Mouse (Mus musculus) kidney, embryonic 16.5 days (tissue): ENCODE results near the gene Ube2s. TPM values are rescaled to one million over a fixed set of nuclear protein-coding genes. Genes with fewer than 3 reads are reported as not detected.
"Not testable (repeated sequence)": the region's sequence is repeated elsewhere in the genome, so short reads cannot be mapped to it uniquely, and the experiment has no call there.

Experiments
- ATAC-seq: fragments of 200-750 bp; cut with Nextera tagmentation; 2 replicates; pipeline ENCODE4 v1.8.0; 2017; ENCODE audit warnings: moderate TSS enrichment; ENCODE audit not compliant: low FRiP score, low TSS enrichment
- H3K27ac ChIP-seq: fragments of 300-500 bp; sonication (generic); 2 replicates; pipeline ENCODE4 v1.5.1; 2014; ENCODE audit warnings: low read length
- H3K27me3 ChIP-seq: fragments of 300-500 bp; sonication (generic); 2 replicates; pipeline ENCODE4 v1.6.1; 2014; ENCODE audit warnings: low read length, control low read depth, mixed read lengths; ENCODE audit not compliant: insufficient read depth
- H3K36me3 ChIP-seq: fragments of 300-500 bp; sonication (generic); 2 replicates; pipeline ENCODE4 v1.6.1; 2014; ENCODE audit warnings: low read length, control low read depth, mixed read lengths; ENCODE audit not compliant: insufficient read depth
- H3K4me1 ChIP-seq: fragments of 300-500 bp; sonication (generic); 2 replicates; pipeline ENCODE4 v1.6.1; 2014; ENCODE audit warnings: low read length, control low read depth, mixed read lengths; ENCODE audit not compliant: insufficient read depth
- H3K4me2 ChIP-seq: fragments of 300-500 bp; sonication (generic); replicated peaks from 2 replicates; pipeline ENCODE4 v1.6.1; 2014; ENCODE audit warnings: low read depth, low read length
- H3K4me3 ChIP-seq: fragments of 300-500 bp; sonication (generic); 2 replicates; pipeline ENCODE4 v1.5.1; 2014; ENCODE audit warnings: mild to moderate bottlenecking, low read length
- H3K9ac ChIP-seq: fragments of 300-500 bp; sonication (generic); replicated peaks from 2 replicates; pipeline ENCODE4 v1.6.1; 2014; ENCODE audit warnings: low read length
- H3K9me3 ChIP-seq: fragments of 300-500 bp; sonication (generic); 2 replicates; pipeline ENCODE4 v1.6.1; 2016; ENCODE audit warnings: low read length, control low read depth
- WGBS: fragments of 180-500 bp; shearing (Covaris S2); extraction: QIAGEN DNeasy Blood & Tissue Kit; methylation state at CpG from one replicate; pipeline ENCODE4 v1.1.7; 2014; 5-methylcytosine and 5-hydroxymethylcytosine counted together
- polyA plus RNA-seq: library from polyadenylated mRNA; unstranded; fragments of >200 nt; fragmentation: Nextera tagmentation; extraction: Ambion mirVana; gene quantifications from 2 replicates; pipeline ENCODE4 v1.2.1, GENCODE M21; 2015

The Ube2s gene
- polyA plus RNA-seq, 1 experiment from 2014 or later = 360 TPM

GRCm38 (mm10) chr7:4822162-4822907 lies 9.9 kb upstream of the Ube2s start:
- H3K4me3 ChIP-seq = no peak overlapping the region
- H3K4me1 ChIP-seq = peaks cover 12% of the 10 kb centered on the region
- H3K36me3 ChIP-seq = no peaks in the 10 kb centered on the region
- H3K4me2 ChIP-seq = no peak overlapping the region
- 60% methylated on average over 6 of the region's 6 CpGs for WGBS
- peak; percentile 71 for ATAC-seq
- H3K9me3 ChIP-seq = no peaks in the 10 kb centered on the region
- peak overlapping the region; percentile 43 for H3K27ac ChIP-seq
- H3K27me3 ChIP-seq = no peaks in the 10 kb centered on the region
- no peak overlapping the region for H3K9ac ChIP-seq

GRCm38 (mm10) chr7:4821690-4822089 lies 9.3 kb upstream of the Ube2s start:
- no peak for ATAC-seq
- Histone ChIP-seq H3K27ac (peak overlapping the region; percentile 43), H3K27me3 (no peaks in the 10 kb centered on the region), H3K4me1 (peaks cover 12% of the 10 kb centered on the region), H3K36me3 (no peaks in the 10 kb centered on the region), H3K9me3 (no peaks in the 10 kb centered on the region), H3K4me2 (no peak overlapping the region), H3K9ac (no peak overlapping the region), H3K4me3 (no peak overlapping the region)
- 72% methylated on average over 4 of the region's 4 CpGs for WGBS

GRCm38 (mm10) chr7:4820925-4821324 lies 8.5 kb upstream of the Ube2s start:
- peaks cover 12% of the 10 kb centered on the region for H3K4me1 ChIP-seq
- H3K27ac ChIP-seq, H3K27me3 ChIP-seq, H3K4me2 ChIP-seq, H3K9me3 ChIP-seq, ATAC-seq, H3K9ac ChIP-seq, H3K36me3 ChIP-seq, H3K4me3 ChIP-seq: not testable (repeated sequence)
- 92% methylated on average over 7 of the region's 7 CpGs for WGBS

DNA sequence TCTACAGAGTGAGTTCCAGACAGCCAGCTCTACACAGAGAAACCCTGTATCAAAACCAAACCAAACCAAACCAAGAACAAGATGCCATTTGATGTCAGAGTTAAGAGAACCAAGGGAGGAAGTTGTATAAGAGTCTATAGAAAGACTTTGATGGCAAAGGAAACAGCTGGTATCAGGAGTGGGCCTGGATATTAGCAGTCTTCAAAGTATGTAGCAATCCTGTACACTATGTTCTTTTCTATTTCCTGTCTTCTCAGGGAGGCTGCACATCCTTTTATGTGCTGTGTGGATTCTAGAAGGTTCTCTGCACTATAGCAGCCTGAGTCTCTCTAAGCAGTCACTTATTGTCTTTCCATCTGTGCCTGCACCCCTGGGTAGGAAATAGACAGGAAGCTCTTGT lies 4.2 kb upstream of the Ube2s start:
- peaks cover 5% of the 10 kb centered on the region; the same call in 1 of the 2 replicates for H3K4me1 ChIP-seq

GRCm38 (mm10) chr7:4813105-4813791 lies 858 bp upstream of the Ube2s start:
- peaks cover 21% of the 10 kb centered on the region for H3K36me3 ChIP-seq
- H3K27me3 ChIP-seq = no peaks in the 10 kb centered on the region
- H3K27ac ChIP-seq = peak overlapping the region; percentile 95
- peak overlapping the region; percentile 77 for H3K4me2 ChIP-seq
- ATAC-seq = no peak
- H3K4me3 ChIP-seq = peak overlapping the region; percentile 100
- no peaks in the 10 kb centered on the region for H3K9me3 ChIP-seq
- peaks cover 28% of the 10 kb centered on the region for H3K4me1 ChIP-seq
- H3K9ac ChIP-seq = peak overlapping the region; percentile 81
- WGBS = 22% methylated on average over 8 of the region's 8 CpGs

More for the DNA sequence above, 4.2 kb upstream of the Ube2s start:
- Histone ChIP-seq H3K4me2 (no peak overlapping the region), H3K4me3 (no peak overlapping the region), H3K9ac (no peak overlapping the region), H3K9me3 (no peaks in the 10 kb centered on the region), H3K27ac (no peak overlapping the region), H3K36me3 (no peaks in the 10 kb centered on the region), H3K27me3 (no peaks in the 10 kb centered on the region)
- no peak for ATAC-seq

- ATAC-seq = no peak
- H3K36me3 ChIP-seq = peaks cover 31% of the 10 kb centered on the region
- H3K9ac ChIP-seq = peak overlapping the region; percentile 99
- H3K4me2 ChIP-seq = peak overlapping the region; percentile 81
- H3K4me3 ChIP-seq = peak overlapping the region; percentile 100
- whole genome bisulfite sequencing = 0% methylated on average over 26 of the region's 36 CpGs
- no peaks in the 10 kb centered on the region for H3K9me3 ChIP-seq
- H3K27ac ChIP-seq = peak overlapping the region; percentile 95
- H3K27me3 ChIP-seq = no peaks in the 10 kb centered on the region
- H3K4me1 ChIP-seq = peaks cover 28% of the 10 kb centered on the region
Measured at GRCm38 (mm10) chr7:4811842-4812302, 518 bp downstream of the Ube2s start.

- peak overlapping the region; percentile 99 for H3K9ac ChIP-seq
- H3K27ac ChIP-seq, H3K27me3 ChIP-seq, ATAC-seq, H3K9me3 ChIP-seq: not testable (repeated sequence)
- peak overlapping the region; percentile 81 for H3K4me2 ChIP-seq
- H3K4me1 ChIP-seq = peaks cover 28% of the 10 kb centered on the region
- peaks cover 38% of the 10 kb centered on the region for H3K36me3 ChIP-seq
- WGBS = 34% methylated on average over 10 of the region's 10 CpGs
- H3K4me3 ChIP-seq = peak overlapping the region; percentile 100
Measured at GRCm38 (mm10) chr7:4811131-4811530, 1.3 kb downstream of the Ube2s start.

DNA sequence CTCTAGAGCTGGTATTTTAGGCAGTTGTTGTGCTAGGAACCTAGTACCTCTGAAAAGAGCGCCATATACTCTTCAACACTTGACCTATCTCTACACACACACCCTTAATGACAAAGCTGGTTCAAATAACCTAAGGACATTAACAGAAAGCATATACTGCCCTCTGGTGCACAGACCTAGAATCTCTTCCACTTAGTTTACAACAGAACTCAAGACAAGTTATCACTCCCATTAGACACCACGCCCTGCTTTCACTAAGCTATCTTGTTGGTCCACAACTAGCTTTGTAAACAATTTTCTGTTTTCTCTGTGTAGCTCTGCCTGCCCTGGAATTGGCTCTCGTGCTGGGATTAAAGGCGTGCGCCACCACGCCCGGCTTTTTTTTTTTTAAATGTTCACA lies 5.7 kb downstream of the Ube2s start:
- no peak overlapping the region for H3K4me2 ChIP-seq
- H3K27me3 ChIP-seq = no peaks in the 10 kb centered on the region
- 89% methylated on average over 7 of the region's 7 CpGs for WGBS
- no peak overlapping the region for H3K4me3 ChIP-seq
- peaks cover 26% of the 10 kb centered on the region for H3K4me1 ChIP-seq
- no peak overlapping the region for H3K27ac ChIP-seq
- no peak overlapping the region for H3K9ac ChIP-seq
- no peak for ATAC-seq
- H3K9me3 ChIP-seq = no peaks in the 10 kb centered on the region
- H3K36me3 ChIP-seq = peaks cover 51% of the 10 kb centered on the region

- Histone ChIP-seq H3K27me3 (no peaks in the 10 kb centered on the region), H3K4me1 (0 out of 2 replicates have a peak, but pooled peaks cover 3% of the 10 kb centered on the region), H3K9ac (no peak overlapping the region), H3K27ac (no peak overlapping the region), H3K36me3 (peaks cover 29% of the 10 kb centered on the region), H3K9me3 (no peaks in the 10 kb centered on the region), H3K4me3 (no peak overlapping the region), H3K4me2 (no peak overlapping the region)
- ATAC-seq = no peak
Measured at GRCm38 (mm10) chr7:4802247-4802646, 10.1 kb downstream of the Ube2s start.
